In the genomic region with DNA sequence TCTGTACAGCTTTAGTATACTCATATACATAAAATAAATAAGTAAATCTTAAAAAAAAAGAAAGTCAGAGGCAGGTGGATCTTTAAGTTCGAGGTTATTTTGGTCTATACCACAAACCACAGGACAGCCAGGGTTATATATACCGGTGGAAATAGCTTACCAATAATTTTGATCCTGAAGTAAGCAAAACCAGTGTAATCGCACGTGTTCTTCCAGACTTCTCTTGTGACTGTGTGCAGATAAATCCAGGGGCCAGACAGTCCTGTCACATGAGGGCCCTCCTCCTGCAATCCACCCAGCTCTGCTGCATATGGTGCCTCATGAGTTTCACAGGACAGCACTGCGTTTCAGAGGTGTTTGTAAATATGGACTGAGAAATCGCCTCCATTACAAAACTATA, we compare ENCODE assay signal across 24 mouse cellular contexts. TPM values are rescaled to one million over a fixed set of nuclear protein-coding genes. Genes with fewer than 3 reads are reported as not detected.
DNase-seq lines count a peak whose midpoint lies in the region; ATAC-seq and TF ChIP-seq lines count a peak whose summit lies in the region.
"Had no signal": no experiment of that assay in that cellular context is flagged by ENCODE, and none has a peak within 500 bp of the region (broad histone marks: within the 10 kb centered on the region; RNA-seq: fewer than 3 reads in every experiment).

No protein-coding gene starts in this region.

- H3K4me1 ChIP-seq in heart, embryonic 10.5 days = peaks cover 3% of the 10 kb centered on the region; the same call in 1 of the 2 replicates
- 0 out of 2 replicates have a peak, but pooled peaks cover 5% of the 10 kb centered on the region for H3K4me1 ChIP-seq in lung, embryonic 15.5 days
- H3K4me1 ChIP-seq: forebrain, embryonic 13.5 days had no signal

- H3K4me2 ChIP-seq in lung, embryonic 15.5 days = no peak overlapping the region

- 79% methylated on average over 6 of the region's 6 CpGs for WGBS in heart, embryonic 10.5 days
- 63% methylated on average over 6 of the region's 6 CpGs for WGBS in lung, embryonic 15.5 days

- intact Hi-C loops in gastrocnemius, adult 2 months (cut with DNase I) = loop anchor here (2.0 to 10.0 kb wide), 4 partner anchors 67 to 1119 kb away; no protein-coding TSS in a partner anchor
- intact Hi-C loops in gastrocnemius, postnatal 14 days (cut with DNase I; ENCODE audit: low total_unique reads) = loop anchor here (5.0 kb wide), 1 partner anchor 209 kb away; no protein-coding TSS in a partner anchor
- intact Hi-C loops in left cerebral cortex, postnatal 10 days (cut with DNase I) = loop anchor here (5.0 to 10.0 kb wide), 2 partner anchors 211 to 1119 kb away; no protein-coding TSS in a partner anchor

- H3K4me3 ChIP-seq in gastrocnemius, adult 2 months = no peak overlapping the region
- H3K4me3 ChIP-seq in heart, embryonic 10.5 days = no peak overlapping the region
- no peak overlapping the region for H3K4me3 ChIP-seq in lung, embryonic 15.5 days

- H3K9ac ChIP-seq in lung, embryonic 15.5 days = no peak overlapping the region
- H3K9ac ChIP-seq: forebrain, embryonic 13.5 days had no signal

- no peaks in the 10 kb centered on the region for H3K27me3 ChIP-seq in heart, embryonic 10.5 days (ENCODE audit: insufficient read depth, poor library complexity, severe bottlenecking)
- H3K27me3 ChIP-seq in lung, embryonic 15.5 days = no peaks in the 10 kb centered on the region
- H3K27me3 ChIP-seq: embryonic facial prominence, embryonic 13.5 days; forebrain, embryonic 13.5 days had no signal

- DNase-seq in gastrocnemius, adult 2 months = no peak
- DNase-seq in gastrocnemius, postnatal 14 days = no peak
- peak; percentile 61 for DNase-seq in heart, embryonic 10.5 days (ENCODE audit: low spot score)
- no peak for DNase-seq in heart, adult 18-20 months
- no peak for DNase-seq in lung, postnatal 14 days
- peak; percentile 22 for DNase-seq in naive thymus-derived CD4-positive, alpha-beta T cell, adult 2 months (ENCODE audit: low read depth)
- no peak for DNase-seq in left cerebral cortex, postnatal 10 days (ENCODE audit: extremely low spot score in 1 of 2, low spot score in 2 of 2)
- DNase-seq: adrenal gland, adult 2 months; adrenal gland, postnatal 14 days; cerebellum, adult 2 months; cerebellum, postnatal 25 days; gastrocnemius, postnatal 25 days; heart, postnatal 36 days; kidney, adult 2 months had no signal

- H3K9me3 ChIP-seq in heart, embryonic 10.5 days = no peaks in the 10 kb centered on the region
- no peaks in the 10 kb centered on the region for H3K9me3 ChIP-seq in lung, embryonic 15.5 days
- H3K9me3 ChIP-seq: embryonic facial prominence, embryonic 13.5 days; forebrain, embryonic 10.5 days; forebrain, embryonic 13.5 days had no signal

- 0 out of 2 replicates have a peak, but pooled peaks have one; percentile 13 for ATAC-seq in lung, embryonic 15.5 days (ENCODE audit: borderline replicate concordance, extremely low read depth, low FRiP score, low TSS enrichment)

- H3K36me3 ChIP-seq in heart, embryonic 10.5 days = peaks cover 6% of the 10 kb centered on the region; the same call in 1 of the 2 replicates
- H3K36me3 ChIP-seq in lung, embryonic 15.5 days = peaks cover 9% of the 10 kb centered on the region

- H3K27ac ChIP-seq in gastrocnemius, adult 2 months = peak overlapping the region; percentile 53
- H3K27ac ChIP-seq in heart, embryonic 10.5 days = no peak overlapping the region
- H3K27ac ChIP-seq in lung, embryonic 15.5 days = no peak overlapping the region
- H3K27ac ChIP-seq: embryonic facial prominence, embryonic 13.5 days; forebrain, embryonic 13.5 days; hindbrain, embryonic 14.5 days; hindbrain, postnatal 0 days had no signal

- no peak for TF ChIP-seq CTCF in gastrocnemius, adult 2 months (IDR thresholded peaks at IDR 0.05)

RNA-seq across cellular contexts. Expression of a gene that starts 9.6 kb away (rescaled TPM):
- 1 to 10 TPM; 2.1 to 4.5 TPM for total RNA-seq in gastrocnemius, adult 2 months (2021)
- total RNA-seq in gastrocnemius, postnatal 14 days (2021) = 1 to 10 TPM in 1 of 2 experiments, under 1 TPM in 1; 0.82 to 1.1 TPM
- 1.9 and 3.6 TPM in 2 replicates for polyA plus RNA-seq in heart, embryonic 10.5 days (2016; fragmentation: Nextera tagmentation; extraction: Ambion mirVana)
- total RNA-seq in heart, adult 18-20 months (2021) = 1 to 10 TPM; 4.7 to 5.4 TPM
- polyA plus RNA-seq in lung, embryonic 15.5 days (2015; fragmentation: Nextera tagmentation; extraction: Ambion mirVana) = 1.6 and 2.1 TPM in 2 replicates
- total RNA-seq in left cerebral cortex, postnatal 10 days (2021) = 1 to 10 TPM; 1.7 to 2.2 TPM
- total RNA-seq: adrenal gland, postnatal 14 days; common myeloid progenitor, adult 5-6 weeks; MEL had no signal
- polyA plus RNA-seq: adrenal gland, adult 2 months; C2C12; forebrain, embryonic 10.5 days; hindbrain, embryonic 11.5 days had no signal

RNA-seq across cellular contexts. Expression of a gene that starts 47.8 kb away (rescaled TPM):
- total RNA-seq in gastrocnemius, adult 2 months (2021) = 10 to 100 TPM; 28.1 to 30.4 TPM
- 10 to 100 TPM; 24.7 to 26.3 TPM for total RNA-seq in gastrocnemius, postnatal 14 days (2021)
- 75.5 and 91.9 TPM in 2 replicates for polyA plus RNA-seq in heart, embryonic 10.5 days (2016; fragmentation: Nextera tagmentation; extraction: Ambion mirVana)
- total RNA-seq in heart, adult 18-20 months (2021) = 10 to 100 TPM; 19.4 to 20.6 TPM
- 66.9 and 73.0 TPM in 2 replicates for polyA plus RNA-seq in lung, embryonic 15.5 days (2015; fragmentation: Nextera tagmentation; extraction: Ambion mirVana)
- 10 to 100 TPM; 29.2 to 32.3 TPM for total RNA-seq in left cerebral cortex, postnatal 10 days (2021)

Comparison
In these comparisons a context has a peak if more than half of its experiments do, and no peak if none do; other contexts are left out.
1. DNase-seq: peak in heart, embryonic 10.5 days (single experiment) and naive thymus-derived CD4-positive, alpha-beta T cell, adult 2 months (single experiment); none in gastrocnemius, adult 2 months (single experiment), gastrocnemius, postnatal 14 days (single experiment), heart, adult 18-20 months (0 of 2), lung, postnatal 14 days (single experiment) and left cerebral cortex, postnatal 10 days (0 of 2).